Mouse (Mus musculus) Patski (cell line): Measurements from ENCODE around the gene Trpm3. TPM values are rescaled to one million over a fixed set of nuclear protein-coding genes. Genes with fewer than 3 reads are reported as not detected.
A peak's percentile ranks its signal among the peaks of the same experiment; 100 is the strongest.

ENCODE experiments used
- ATAC-seq: fragments of 100-300 bp; one replicate; pipeline ENCODE4 v1.8.0; 2021
- CTCF ChIA-PET: fragments of 350-600 bp; sonication (Branson Sonifier 250); formaldehyde crosslinking; loops from one replicate; lab custom pipeline; 2022; ENCODE audit warnings: inconsistent platforms; lab: Charles Lee
- POLR2A ChIA-PET: fragments of 350-600 bp; sonication (Branson Sonifier 250); formaldehyde crosslinking; loops from one replicate; lab custom pipeline; 2022; ENCODE audit warnings: antibody characterized with exemption, inconsistent platforms; lab: Charles Lee
- DNase-seq: peaks from one replicate; pipeline ENCODE4 v3.0.0-alpha.2; 2011; ENCODE audit warnings: low read depth, low spot score
- H3K27me3 ChIP-seq: fragments of 371-371 bp; one replicate; pipeline ENCODE4 v1.5.1; 2021
- CTCF ChIP-seq: fragments of 100-300 bp; IDR thresholded peaks from one replicate; pipeline ENCODE4 v1.5.1; 2021
- in situ Hi-C: fragments of 300-500 bp; cut with MboI; formaldehyde crosslinking; loops from 3 replicates; pipeline ENCODE4 v1.11.1; 2018; ENCODE audit warnings: low pct_unique_long_range_greater_than_20kb, mixed read lengths
- polyA plus RNA-seq: library from polyadenylated mRNA; unstranded; gene quantifications from one replicate; pipeline ENCODE4 v1.2.3, GENCODE M21; 2021

The Trpm3 gene
- polyA plus RNA-seq, 1 experiment from 2014 or later: 2.0 TPM

DNA sequence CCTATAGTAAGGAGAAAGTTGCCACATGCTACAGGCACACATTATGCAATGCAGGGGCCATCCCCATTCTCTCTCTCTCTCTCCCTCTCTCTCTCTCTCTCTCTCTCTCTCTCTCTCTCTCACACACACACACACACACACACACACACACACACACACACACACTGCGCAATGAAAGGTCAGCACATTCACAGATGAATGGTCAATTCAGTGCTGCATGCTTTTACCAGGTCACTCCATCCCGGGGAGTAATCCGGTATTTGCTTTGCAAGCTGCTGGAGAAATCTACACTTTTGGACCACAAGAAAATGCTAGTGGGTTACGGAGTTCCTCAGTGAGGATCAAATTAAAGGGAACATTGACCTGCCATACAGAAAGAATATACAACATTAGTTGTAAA is 537.4 kb downstream of the Trpm3 start:
- no peaks in the 10 kb centered on the region for H3K27me3 ChIP-seq
- no peak for DNase-seq
- ChIA-PET CTCF (no interaction called here), POLR2A (no interaction called here)
- no peak for ATAC-seq
- in situ Hi-C loops: no loop called here
- TF ChIP-seq CTCF: no peak

GRCm38 (mm10) chr19:22682238-22682637 is 543.4 kb downstream of the Trpm3 start:
- ChIA-PET POLR2A (no interaction called here), CTCF (interaction anchor here (1.1 kb wide), 1 partner anchor 24 kb away, joined by 3 read pairs; no protein-coding TSS in a partner anchor)
- TF ChIP-seq CTCF: no peak
- no peaks in the 10 kb centered on the region for H3K27me3 ChIP-seq
- no peak for DNase-seq
- no peak for ATAC-seq
- in situ Hi-C loops: no loop called here

GRCm38 (mm10) chr19:22691995-22692394 is 553.1 kb downstream of the Trpm3 start:
- ATAC-seq (no peak), DNase-seq (no peak)
- ChIA-PET POLR2A (interaction anchor here (0.6 to 0.7 kb wide), 3 partner anchors 21 to 181 kb away, joined by 3 to 5 read pairs (median 4); no protein-coding TSS in a partner anchor), CTCF (interaction anchor here (0.7 kb wide), 1 partner anchor 66 kb away, joined by 3 read pairs; no protein-coding TSS in a partner anchor)
- no peak for TF ChIP-seq CTCF
- in situ Hi-C loops: no loop called here
- H3K27me3 ChIP-seq: no peaks in the 10 kb centered on the region

DNA sequence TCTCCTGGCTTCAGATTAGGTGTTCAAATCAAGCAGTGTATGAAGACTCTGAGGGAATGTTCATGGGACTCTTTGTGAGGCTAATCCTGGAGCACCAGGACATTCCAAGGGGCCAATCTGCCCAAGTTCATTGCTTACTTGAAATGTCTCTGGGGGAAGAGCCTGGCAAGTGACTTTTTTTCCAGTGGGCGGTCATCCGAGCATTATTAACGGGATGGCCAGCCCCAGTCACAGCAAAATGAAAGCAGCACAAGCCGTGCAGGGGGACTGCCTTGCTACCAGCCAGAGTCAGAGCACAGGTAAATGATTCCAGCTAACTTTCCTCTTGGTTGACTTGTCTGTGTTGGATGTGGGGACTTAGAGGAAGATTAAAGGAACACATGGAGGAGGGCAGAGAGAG is 553.7 kb downstream of the Trpm3 start:
- POLR2A ChIA-PET: interaction anchor here (0.6 to 0.7 kb wide), 2 partner anchors 21 to 182 kb away, joined by 4 to 5 read pairs; no protein-coding TSS in a partner anchor

DNA sequence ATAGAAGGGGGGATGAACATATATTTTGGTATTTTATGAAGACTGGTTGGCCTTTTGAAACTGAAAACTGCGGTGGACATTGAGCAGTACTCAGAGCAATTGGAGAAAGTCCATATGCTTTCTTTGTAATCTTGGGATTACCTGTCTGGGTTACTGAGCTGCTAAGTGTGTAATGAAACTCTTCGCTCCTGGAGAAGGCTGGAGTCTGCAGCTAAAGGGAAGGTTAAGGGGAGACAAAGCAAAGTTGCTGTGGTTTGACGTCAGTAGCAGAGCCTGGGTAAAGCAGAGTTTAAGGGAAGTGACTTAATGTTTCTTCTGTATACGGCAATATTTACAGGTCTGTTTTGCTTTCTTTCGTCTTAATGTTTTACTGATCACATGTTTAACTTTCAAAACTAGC is 554.1 kb downstream of the Trpm3 start:
- DNase-seq: no peak
- peak; percentile 2 for ATAC-seq
- TF ChIP-seq CTCF: no peak
- in situ Hi-C loops: no loop called here
- ChIA-PET CTCF (interaction anchor here (0.9 to 1.6 kb wide), 2 partner anchors 10 to 1977 kb away, joined by 3 to 4 read pairs; no protein-coding TSS in a partner anchor), POLR2A (interaction anchor here (1.0 kb wide), 1 partner anchor 224 kb away, joined by 3 read pairs; no protein-coding TSS in a partner anchor)
- H3K27me3 ChIP-seq: no peaks in the 10 kb centered on the region

More for the DNA sequence above, 553.7 kb downstream of the Trpm3 start:
- DNase-seq (no peak), ATAC-seq (peak; percentile 29)
- CTCF ChIA-PET: interaction anchor here (0.7 to 0.9 kb wide), 2 partner anchors 65 to 1976 kb away, joined by 3 read pairs; no protein-coding TSS in a partner anchor
- H3K27me3 ChIP-seq: no peaks in the 10 kb centered on the region
- no peak for TF ChIP-seq CTCF
- in situ Hi-C loops: no loop called here

- H3K27me3 ChIP-seq: no peaks in the 10 kb centered on the region
- ChIA-PET CTCF (interaction anchor here (2.2 kb wide), 1 partner anchor 25 kb away, joined by 6 read pairs; no protein-coding TSS in a partner anchor), POLR2A (interaction anchor here (0.7 kb wide), 1 partner anchor 1323 kb away, joined by 3 read pairs; no protein-coding TSS in a partner anchor)
- TF ChIP-seq CTCF: no peak
- ATAC-seq (no peak), DNase-seq (no peak)
- in situ Hi-C loops: no loop called here
Observed at GRCm38 (mm10) chr19:22695423-22695822, 556.6 kb downstream of the Trpm3 start.

DNA sequence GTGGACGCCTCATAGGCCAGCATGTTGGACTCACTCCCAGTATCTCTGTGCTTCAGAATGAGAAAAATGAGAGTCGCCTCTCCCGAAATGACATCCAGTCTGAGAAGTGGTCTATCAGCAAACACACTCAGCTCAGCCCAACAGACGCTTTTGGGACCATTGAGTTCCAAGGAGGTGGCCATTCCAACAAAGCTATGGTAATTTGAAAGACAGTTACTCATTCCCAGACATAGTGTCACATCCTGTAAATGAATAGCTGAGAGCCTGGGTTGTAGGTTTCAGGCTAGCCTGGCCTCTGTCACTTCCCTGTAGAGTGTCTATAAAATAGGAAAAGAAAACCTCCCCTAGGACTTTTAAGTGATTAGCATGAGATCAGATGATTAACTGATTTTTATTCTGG is 559.9 kb downstream of the Trpm3 start:
- in situ Hi-C loops: no loop called here
- DNase-seq (no peak), ATAC-seq (no peak)
- POLR2A ChIA-PET: no interaction called here
- CTCF ChIA-PET: interaction anchor here (1.2 kb wide), 2 partner anchors 35 to 118 kb away, joined by 3 to 4 read pairs; no protein-coding TSS in a partner anchor
- H3K27me3 ChIP-seq: no peaks in the 10 kb centered on the region
- no peak for TF ChIP-seq CTCF

DNA sequence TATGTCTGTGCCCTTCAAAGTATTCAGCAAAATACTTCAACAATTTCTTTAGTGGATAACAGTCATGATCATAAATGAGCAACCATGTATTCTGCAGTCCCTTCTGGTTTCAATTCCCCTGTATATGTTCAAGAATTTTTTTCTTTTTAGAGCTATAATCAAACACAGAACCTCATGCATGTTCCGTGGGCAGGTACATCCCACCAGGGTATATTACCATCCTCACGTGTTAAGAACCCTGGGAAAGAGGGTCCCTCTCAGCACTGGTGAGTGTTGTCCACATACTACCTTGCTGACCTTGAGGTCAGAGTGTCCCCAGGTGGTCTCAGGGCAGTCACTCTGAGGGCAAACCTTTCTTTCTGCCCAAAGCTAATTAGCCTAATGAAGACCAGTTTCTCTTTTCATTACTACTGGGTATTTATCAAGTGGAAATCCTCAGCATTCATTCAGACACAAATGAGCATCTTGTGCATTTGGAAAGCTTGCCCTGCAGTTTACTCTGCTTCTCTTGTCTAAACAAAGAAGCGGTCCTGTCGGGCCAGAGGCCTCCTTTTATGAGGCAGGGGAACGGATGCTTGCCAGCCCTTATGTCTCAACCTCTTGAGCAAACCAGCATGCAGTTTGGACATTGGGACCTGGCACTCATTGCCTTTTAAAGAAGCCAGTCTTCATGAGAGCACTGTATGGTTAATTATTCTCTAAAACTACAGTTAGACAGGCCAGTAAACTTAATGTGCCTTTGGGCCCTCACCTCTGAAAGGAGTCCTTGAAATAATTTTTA is 562.2 kb downstream of the Trpm3 start:
- H3K27me3 ChIP-seq: peaks cover 7% of the 10 kb centered on the region
- no peak for DNase-seq
- no peak for ATAC-seq
- TF ChIP-seq CTCF: no peak
- in situ Hi-C loops: no loop called here
- POLR2A ChIA-PET: interaction anchor here (0.6 kb wide), 1 partner anchor 67 kb away, joined by 3 read pairs; no protein-coding TSS in a partner anchor
- CTCF ChIA-PET: interaction anchor here (1.3 to 2.2 kb wide), 3 partner anchors 9 to 16 kb away, joined by 3 to 10 read pairs (median 3); no protein-coding TSS in a partner anchor

- DNase-seq (peak; percentile 30), ATAC-seq (peak; percentile 56)
- ChIA-PET POLR2A (interaction anchor here (0.6 to 0.8 kb wide), 2 partner anchors 47 to 213 kb away, joined by 3 read pairs; no protein-coding TSS in a partner anchor), CTCF (interaction anchor here (0.8 to 2.1 kb wide), 5 partner anchors 8 to 47 kb away, joined by 3 to 7 read pairs (median 4); no protein-coding TSS in a partner anchor)
- H3K27me3 ChIP-seq: peaks cover 8% of the 10 kb centered on the region
- no peak for TF ChIP-seq CTCF
- in situ Hi-C loops: no loop called here
Observed at GRCm38 (mm10) chr19:22703876-22704275, 565.0 kb downstream of the Trpm3 start.

DNA sequence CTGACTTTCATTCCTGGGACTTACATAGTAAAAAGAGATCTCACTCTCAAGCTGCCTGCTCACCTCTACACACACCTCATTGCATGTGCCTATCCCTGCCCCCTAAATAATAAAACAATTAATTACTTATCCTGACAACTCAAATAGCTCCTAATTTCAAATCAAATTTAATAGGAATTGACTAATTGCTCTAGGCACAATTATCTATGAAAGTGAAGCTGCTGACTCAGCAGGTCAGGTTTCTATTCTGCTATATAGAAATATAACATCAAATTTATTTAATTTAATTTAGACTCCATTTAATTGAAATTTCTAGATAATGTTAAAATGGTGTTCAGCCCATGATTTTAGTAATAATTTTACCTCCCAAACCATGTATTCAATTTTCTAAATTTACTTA is 566.6 kb downstream of the Trpm3 start:
- ChIA-PET CTCF (interaction anchor here (1.2 kb wide), 1 partner anchor 9 kb away, joined by 4 read pairs; no protein-coding TSS in a partner anchor), POLR2A (interaction anchor here (0.5 to 0.6 kb wide), 2 partner anchors 84 to 167 kb away, joined by 3 read pairs; no protein-coding TSS in a partner anchor)
- ATAC-seq (no peak), DNase-seq (no peak)
- in situ Hi-C loops: no loop called here
- peaks cover 8% of the 10 kb centered on the region for H3K27me3 ChIP-seq
- no peak for TF ChIP-seq CTCF
